Mouse (Mus musculus): Measurements from ENCODE around the gene Ksr2. TPM values are rescaled to one million over a fixed set of nuclear protein-coding genes. Genes with fewer than 3 reads are reported as not detected.

The Ksr2 gene
- total and polyA plus RNA-seq, 3 experiments: not detected

DNA sequence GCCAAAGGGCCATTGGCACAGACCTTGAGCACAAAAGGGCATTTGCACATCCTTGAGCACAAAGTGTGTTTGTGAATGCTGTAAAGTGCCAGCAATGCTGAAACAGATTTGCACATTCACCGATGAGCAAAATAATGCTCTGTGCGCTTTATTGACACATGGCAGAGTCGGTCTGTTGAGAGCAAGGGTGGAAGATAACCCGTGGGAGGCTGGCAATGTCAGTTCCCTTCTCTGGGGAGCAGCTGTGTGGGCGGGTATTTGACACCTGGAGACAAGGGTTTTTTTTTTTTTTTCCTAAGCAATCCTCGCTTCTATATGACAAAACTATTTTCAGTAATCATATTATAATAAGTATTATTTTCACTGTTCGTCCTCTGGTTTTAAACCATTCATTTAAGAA lies 389.8 kb downstream of the Ksr2 start:
- no peaks in the 10 kb centered on the region for H3K27me3 ChIP-seq (ENCODE audit: control insufficient read depth in 1 of 2, insufficient read depth in 2 of 2, low read length in 2 of 2)
- H3K9ac ChIP-seq (ENCODE audit: control insufficient read depth, low read depth, low read length, poor library complexity, severe bottlenecking): no peak overlapping the region
- H3K4me1 ChIP-seq (ENCODE audit: control insufficient read depth in 1 of 2, insufficient read depth in 2 of 2, low read length in 2 of 2): no peaks in the 10 kb centered on the region
- no peaks in the 10 kb centered on the region for H3K36me3 ChIP-seq (ENCODE audit: control insufficient read depth in 1 of 2, insufficient read depth in 2 of 2, low read length in 2 of 2)
- no peak overlapping the region for H3K27ac ChIP-seq (ENCODE audit: control insufficient read depth, low read depth, low read length)
- no peak overlapping the region for H3K4me3 ChIP-seq (ENCODE audit: control insufficient read depth in 1 of 2, insufficient read depth in 1 of 2, low read depth in 2 of 2, low read length in 2 of 2)
- TF ChIP-seq MAZ (IDR thresholded peaks at IDR 0.05; ENCODE audit: low read depth, low read length) (no peak), MAX (IDR thresholded peaks at IDR 0.05; ENCODE audit: low read length) (no peak), MYC (IDR thresholded peaks at IDR 0.05; ENCODE audit: low read depth, low read length) (no peak), RAD21 (IDR thresholded peaks at IDR 0.05; ENCODE audit: low read depth, low read length) (no peak), GABPA (IDR thresholded peaks at IDR 0.05; ENCODE audit: low read depth, low read length) (no peak), POLR2AphosphoS5 (IDR thresholded peaks at IDR 0.05; ENCODE audit: borderline replicate concordance, low read depth, low read length) (no peak), KAT2A (conservative IDR thresholded peaks at IDR 0.05; ENCODE audit: low read depth, low read length) (no peak), USF2 (IDR thresholded peaks at IDR 0.05; ENCODE audit: borderline replicate concordance in 1 of 2, insufficient read depth in 1 of 2, low read depth in 1 of 2, low read length in 2 of 2) (no peak), CHD2 (IDR thresholded peaks at IDR 0.05; ENCODE audit: low read length) (no peak), USF1 (IDR thresholded peaks at IDR 0.05; ENCODE audit: low read depth, low read length) (no peak), BHLHE40 (IDR thresholded peaks at IDR 0.05; ENCODE audit: borderline replicate concordance, low read depth, low read length) (no peak), CHD1 (IDR thresholded peaks at IDR 0.05; ENCODE audit: low read depth, low read length) (no peak), ETS1 (IDR thresholded peaks at IDR 0.05; ENCODE audit: low read depth, low read length) (no peak), TAL1 (IDR thresholded peaks at IDR 0.05; ENCODE audit: low read length) (no peak), HCFC1 (IDR thresholded peaks at IDR 0.05; ENCODE audit: low read depth, low read length) (no peak), NRF1 (IDR thresholded peaks at IDR 0.05; ENCODE audit: insufficient read depth, low read depth, low read length, poor library complexity, severe bottlenecking) (no peak), MYB (IDR thresholded peaks at IDR 0.05; ENCODE audit: low read depth, low read length) (no peak), MAFK (IDR thresholded peaks at IDR 0.05; ENCODE audit: borderline replicate concordance, low read depth, low read length) (no peak)
- DNase-seq (ENCODE audit: low read depth, low spot score): no peak
- no peaks in the 10 kb centered on the region for H3K79me2 ChIP-seq (ENCODE audit: control insufficient read depth, insufficient read depth, low read length, poor library complexity)
- H3K9me3 ChIP-seq (replicated peaks; ENCODE audit: insufficient read depth, low read length): no peaks in the 10 kb centered on the region

DNA sequence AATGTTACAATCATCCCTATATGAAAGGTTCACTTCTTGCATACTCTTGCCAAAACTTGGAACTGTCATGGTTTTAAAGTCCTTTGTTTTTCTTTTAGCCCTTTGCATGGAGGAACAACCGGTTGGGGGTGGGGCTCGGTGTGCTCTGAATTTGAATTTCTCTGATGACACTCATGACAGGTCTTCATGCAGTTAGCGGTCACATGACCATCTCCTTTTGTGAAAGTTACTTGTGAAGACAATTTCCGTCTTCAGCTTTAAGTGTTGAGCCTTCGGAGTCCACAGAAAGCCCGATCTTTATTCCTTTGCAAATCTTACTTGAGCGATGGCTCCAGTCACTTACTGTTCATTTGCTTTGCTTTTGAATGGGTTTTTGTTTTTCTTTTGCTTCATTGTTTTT lies 397.1 kb downstream of the Ksr2 start:
- H3K9ac ChIP-seq (ENCODE audit: control insufficient read depth, low read depth, low read length, poor library complexity, severe bottlenecking): no peak overlapping the region
- no peak for TF ChIP-seq ELF1 (IDR thresholded peaks at IDR 0.05; ENCODE audit: low read depth, low read length)
- no peak for TF ChIP-seq CTCF (IDR thresholded peaks at IDR 0.05 in 2 of 3, conservative IDR thresholded peaks at IDR 0.05 in 1 of 3; ENCODE audit: control insufficient read depth in 1 of 3, insufficient read depth in 1 of 3, low read depth in 2 of 3, low read length in 3 of 3, poor library complexity in 1 of 3, severe bottlenecking in 1 of 3)
- TF ChIP-seq GATA1 (IDR thresholded peaks at IDR 0.05; ENCODE audit: low read depth, low read length): no peak
- TF ChIP-seq BHLHE40 (IDR thresholded peaks at IDR 0.05; ENCODE audit: borderline replicate concordance, low read depth, low read length): no peak
- no peak for TF ChIP-seq ZMIZ1 (IDR thresholded peaks at IDR 0.05; ENCODE audit: low read depth, low read length)
- no peak for TF ChIP-seq MYC (IDR thresholded peaks at IDR 0.05; ENCODE audit: low read depth, low read length)
- H3K27ac ChIP-seq (ENCODE audit: control insufficient read depth, low read depth, low read length): no peak overlapping the region
- no peaks in the 10 kb centered on the region for H3K36me3 ChIP-seq (ENCODE audit: control insufficient read depth in 1 of 2, insufficient read depth in 2 of 2, low read length in 2 of 2)
- H3K9me3 ChIP-seq (replicated peaks; ENCODE audit: insufficient read depth, low read length): no peaks in the 10 kb centered on the region
- H3K79me2 ChIP-seq (ENCODE audit: control insufficient read depth, insufficient read depth, low read length, poor library complexity): no peaks in the 10 kb centered on the region
- H3K4me3 ChIP-seq (ENCODE audit: control insufficient read depth in 1 of 2, insufficient read depth in 1 of 2, low read depth in 2 of 2, low read length in 2 of 2): no peak overlapping the region
- no peak for DNase-seq (ENCODE audit: low read depth, low spot score)
- H3K27me3 ChIP-seq (ENCODE audit: control insufficient read depth in 1 of 2, insufficient read depth in 2 of 2, low read length in 2 of 2): no peaks in the 10 kb centered on the region
- H3K4me1 ChIP-seq (ENCODE audit: control insufficient read depth in 1 of 2, insufficient read depth in 2 of 2, low read length in 2 of 2): no peaks in the 10 kb centered on the region
